Comparison of ENCODE assay signal across 8 mouse cellular contexts in the genomic region with DNA sequence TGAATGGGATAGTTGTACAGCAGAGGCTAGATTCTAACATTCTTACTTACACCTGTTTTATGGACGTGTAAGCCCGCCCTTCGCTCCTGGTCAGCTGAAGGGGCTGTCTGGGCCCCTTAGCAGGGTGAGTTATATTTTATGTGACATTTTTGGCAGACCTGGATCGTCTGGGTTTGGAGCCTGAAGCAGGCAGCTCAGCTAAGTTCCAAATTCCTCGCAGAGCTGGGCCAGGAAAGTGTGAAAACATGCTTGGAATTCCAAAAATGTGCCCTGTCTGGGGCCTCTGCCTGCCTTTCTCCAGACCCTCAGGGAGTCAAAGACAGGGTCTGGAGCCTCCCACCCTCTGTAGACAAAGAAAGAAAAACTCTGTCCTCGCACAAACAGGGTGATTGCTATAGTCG. TPM values are rescaled to one million over a fixed set of nuclear protein-coding genes. Genes with fewer than 3 reads are reported as not detected.
DNase-seq lines count a peak whose midpoint lies in the region; ATAC-seq and TF ChIP-seq lines count a peak whose summit lies in the region.

No protein-coding gene starts in this region.

- no peak for DNase-seq in lung, adult 2 months
- peak; percentile 73 for DNase-seq in kidney, postnatal 10 days
- DNase-seq in retina, postnatal 1 day = peak; percentile 20
- no peak for DNase-seq in layer of hippocampus, postnatal 25 days (ENCODE audit: extremely low spot score in 1 of 2, low spot score in 1 of 2)
- DNase-seq in spleen, postnatal 4 days (ENCODE audit: low spot score in 2 of 2) = no peak
- no peak for DNase-seq in layer of hippocampus, adult 8-10 months (ENCODE audit: low spot score in 2 of 2)

- peak overlapping the region; percentile 83 for H3K27ac ChIP-seq in lung, embryonic 16.5 days (ENCODE audit: low read length)
- H3K27ac ChIP-seq in embryonic fibroblast, embryonic 13.5 days (ENCODE audit: insufficient read depth, low read length) = peak overlapping the region; percentile 42

- TF ChIP-seq CTCF in lung, adult 2 months (IDR thresholded peaks at IDR 0.05; ENCODE audit: insufficient read depth, low read length) = no peak
- TF ChIP-seq CTCF in embryonic fibroblast, embryonic 13.5 days (IDR thresholded peaks at IDR 0.05; ENCODE audit: borderline replicate concordance, insufficient read depth, low read length) = no peak

- peaks cover 36% of the 10 kb centered on the region for H3K4me1 ChIP-seq in lung, embryonic 16.5 days (replicated peaks; ENCODE audit: control insufficient read depth, insufficient read depth, low read length)
- no peaks in the 10 kb centered on the region for H3K4me1 ChIP-seq in lung, adult 2 months (ENCODE audit: control insufficient read depth, insufficient read depth, low read length)
- peaks cover 14% of the 10 kb centered on the region for H3K4me1 ChIP-seq in embryonic fibroblast, embryonic 13.5 days (ENCODE audit: control insufficient read depth, insufficient read depth, low read length)

- no peaks in the 10 kb centered on the region for H3K9me3 ChIP-seq in lung, embryonic 16.5 days (ENCODE audit: control insufficient read depth, low read length)

- peak; percentile 80 for ATAC-seq in lung, embryonic 16.5 days (ENCODE audit: low read depth)

- 0 out of 2 replicates have a peak overlapping the region, but pooled peaks have one; percentile 13 for H3K4me2 ChIP-seq in lung, embryonic 16.5 days (ENCODE audit: low read depth, low read length)

- H3K36me3 ChIP-seq in lung, embryonic 16.5 days (ENCODE audit: control insufficient read depth, insufficient read depth, low read length) = no peaks in the 10 kb centered on the region

- no peak overlapping the region for H3K4me3 ChIP-seq in lung, embryonic 16.5 days (ENCODE audit: low read length)
- no peak overlapping the region for H3K4me3 ChIP-seq in lung, adult 2 months (replicated peaks; ENCODE audit: extremely low read depth, low read depth, low read length)
- no peak overlapping the region for H3K4me3 ChIP-seq in embryonic fibroblast, embryonic 13.5 days (ENCODE audit: insufficient read depth, low read length)

- WGBS in lung, embryonic 16.5 days = 7% methylated on average over 7 of the region's 7 CpGs
- 26% methylated on average over 7 of the region's 7 CpGs for WGBS in lung, adult 2 months

- no peak for TF ChIP-seq POLR2A in lung, adult 2 months (IDR thresholded peaks at IDR 0.05; ENCODE audit: borderline replicate concordance, extremely low read depth, low read depth, low read length)
- no peak for TF ChIP-seq POLR2A in embryonic fibroblast, embryonic 13.5 days (IDR thresholded peaks at IDR 0.05; ENCODE audit: low read depth, low read length)

- H3K27me3 ChIP-seq in lung, embryonic 16.5 days (ENCODE audit: control insufficient read depth, insufficient read depth, low read depth, low read length) = no peaks in the 10 kb centered on the region

- H3K9ac ChIP-seq in lung, embryonic 16.5 days (ENCODE audit: low read length) = peak overlapping the region; percentile 18; the same call in 1 of the 2 replicates

RNA-seq across cellular contexts. Expression of a gene that starts 51.1 kb away (rescaled TPM):
- 4.4 and 5.1 TPM in 2 replicates for polyA plus RNA-seq in lung, embryonic 16.5 days (2015; fragmentation: Nextera tagmentation; extraction: Ambion mirVana)
- polyA plus RNA-seq in lung, adult 2 months (2012; rRNA removed) = 33.8 and 35.0 TPM in 2 replicates
- polyA plus RNA-seq in embryonic fibroblast, embryonic 13.5 days (2011; ENCODE audit: insufficient read length, low read depth, missing spikeins) = 64.9 and 96.5 TPM in 2 replicates
- 10 to 100 TPM; 40.9 to 43.0 TPM for total RNA-seq in layer of hippocampus, postnatal 25 days (2021)
- total RNA-seq in layer of hippocampus, adult 8-10 months (2022) = 10 to 100 TPM; 39.0 to 42.6 (median 40.2) TPM

Comparison
In these comparisons a context has a peak if more than half of its experiments do, and no peak if none do; other contexts are left out.
1. DNase-seq: peak in kidney, postnatal 10 days (single experiment) and retina, postnatal 1 day (single experiment); none in lung, adult 2 months (single experiment), layer of hippocampus, postnatal 25 days (0 of 2), spleen, postnatal 4 days (0 of 2) and layer of hippocampus, adult 8-10 months (0 of 2).